Mouse (Mus musculus): ENCODE results near the gene Sh3rf1. TPM values are rescaled to one million over a fixed set of nuclear protein-coding genes. Genes with fewer than 3 reads are reported as not detected.

Gene Sh3rf1
- polyA plus RNA-seq, 1 experiment from 2014 or later: 28.8 TPM

GRCm38 (mm10) chr8:61298828-61299227, 75.2 kb downstream of the Sh3rf1 start:
- 67% methylated on average over 4 of the region's 4 CpGs for WGBS
- ATAC-seq (replicated peaks; ENCODE audit: low FRiP score) (no peak), DNase-seq (ENCODE audit: low spot score) (no peak)
- Histone ChIP-seq H3K9me3 (ENCODE audit: control insufficient read depth, low read length) (no peaks in the 10 kb centered on the region), H3K4me1 (replicated peaks; ENCODE audit: control insufficient read depth, insufficient read depth, low read length) (peaks cover 22% of the 10 kb centered on the region), H3K4me3 (ENCODE audit: low read depth, low read length) (no peak overlapping the region), H3K9ac (ENCODE audit: low read length) (no peak overlapping the region), H3K27ac (ENCODE audit: low read depth, low read length) (no peak overlapping the region; the same call in 1 of the 2 replicates), H3K4me2 (ENCODE audit: low read depth, low read length, severe bottlenecking) (no peak overlapping the region), H3K27me3 (ENCODE audit: control insufficient read depth, insufficient read depth, low read length) (no peaks in the 10 kb centered on the region), H3K36me3 (ENCODE audit: control insufficient read depth, insufficient read depth, low read length) (no peaks in the 10 kb centered on the region; the same call in 1 of the 2 replicates)

- 64% methylated on average over 18 of the region's 18 CpGs for WGBS
Observed at GRCm38 (mm10) chr8:61301298-61302028, 77.8 kb downstream of the Sh3rf1 start.

GRCm38 (mm10) chr8:61302029-61302368, 78.3 kb downstream of the Sh3rf1 start:
- Histone ChIP-seq H3K9me3 (ENCODE audit: control insufficient read depth, low read length) (no peaks in the 10 kb centered on the region), H3K36me3 (ENCODE audit: control insufficient read depth, insufficient read depth, low read length) (no peaks in the 10 kb centered on the region; the same call in 1 of the 2 replicates), H3K4me2 (ENCODE audit: low read depth, low read length, severe bottlenecking) (no peak overlapping the region), H3K4me3 (ENCODE audit: low read depth, low read length) (no peak overlapping the region), H3K4me1 (replicated peaks; ENCODE audit: control insufficient read depth, insufficient read depth, low read length) (peaks cover 12% of the 10 kb centered on the region; the same call in 1 of the 2 replicates), H3K27ac (ENCODE audit: low read depth, low read length) (0 out of 2 replicates have a peak overlapping the region, but pooled peaks have one; percentile 41), H3K27me3 (ENCODE audit: control insufficient read depth, insufficient read depth, low read length) (no peaks in the 10 kb centered on the region), H3K9ac (ENCODE audit: low read length) (no peak overlapping the region)
- 68% methylated on average over 5 of the region's 5 CpGs for WGBS
- ATAC-seq (replicated peaks; ENCODE audit: low FRiP score): no peak; the same call in 1 of the 2 replicates
- DNase-seq (ENCODE audit: low spot score): peak; percentile 46

More at GRCm38 (mm10) chr8:61301298-61302028, 77.8 kb downstream of the Sh3rf1 start:
- H3K9ac ChIP-seq (ENCODE audit: low read length): no peak overlapping the region
- H3K9me3 ChIP-seq (ENCODE audit: control insufficient read depth, low read length): no peaks in the 10 kb centered on the region
- H3K4me2 ChIP-seq (ENCODE audit: low read depth, low read length, severe bottlenecking): no peak overlapping the region
- no peak for DNase-seq (ENCODE audit: low spot score)
- H3K27me3 ChIP-seq (ENCODE audit: control insufficient read depth, insufficient read depth, low read length): no peaks in the 10 kb centered on the region
- H3K4me3 ChIP-seq (ENCODE audit: low read depth, low read length): no peak overlapping the region
- no peak; the same call in 1 of the 2 replicates for ATAC-seq (replicated peaks; ENCODE audit: low FRiP score)
- no peaks in the 10 kb centered on the region; the same call in 1 of the 2 replicates for H3K36me3 ChIP-seq (ENCODE audit: control insufficient read depth, insufficient read depth, low read length)
- H3K27ac ChIP-seq (ENCODE audit: low read depth, low read length): peak overlapping the region; percentile 41; the same call in 1 of the 2 replicates
- H3K4me1 ChIP-seq (replicated peaks; ENCODE audit: control insufficient read depth, insufficient read depth, low read length): peaks cover 10% of the 10 kb centered on the region; the same call in 1 of the 2 replicates

DNA sequence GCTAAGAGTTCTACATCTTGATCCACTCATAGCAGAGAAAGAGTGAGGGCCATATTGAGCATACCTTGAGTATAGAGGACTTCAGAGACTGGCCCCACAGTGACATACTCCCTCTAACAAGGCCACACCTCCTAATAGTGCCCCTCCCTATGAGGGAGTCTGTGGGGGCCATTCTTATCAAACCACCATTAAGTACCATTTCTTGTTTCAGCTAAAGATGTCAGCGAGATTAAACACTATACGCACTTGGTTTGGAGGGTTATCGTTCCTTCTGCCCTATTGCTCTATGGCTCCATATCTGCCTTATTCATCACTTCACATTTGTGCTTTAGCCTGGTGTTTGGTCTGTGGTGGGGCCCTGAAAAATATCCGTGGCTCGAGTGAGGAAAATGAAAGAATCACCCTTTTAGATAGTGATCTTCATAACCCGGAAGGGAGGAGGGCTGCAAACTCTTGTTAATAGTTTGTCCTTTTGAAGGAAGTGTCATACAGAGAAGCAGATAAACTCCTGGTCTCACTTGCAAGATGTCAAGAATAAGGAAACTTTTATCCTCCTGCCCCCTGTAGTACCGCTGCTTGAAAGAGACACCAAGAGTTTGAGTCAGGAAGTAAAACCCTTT, 81.9 kb downstream of the Sh3rf1 start:
- Histone ChIP-seq H3K4me1 (replicated peaks; ENCODE audit: control insufficient read depth, insufficient read depth, low read length) (peaks cover 23% of the 10 kb centered on the region), H3K36me3 (ENCODE audit: control insufficient read depth, insufficient read depth, low read length) (no peaks in the 10 kb centered on the region; the same call in 1 of the 2 replicates), H3K27ac (ENCODE audit: low read depth, low read length) (no peak overlapping the region), H3K27me3 (ENCODE audit: control insufficient read depth, insufficient read depth, low read length) (no peaks in the 10 kb centered on the region), H3K9me3 (ENCODE audit: control insufficient read depth, low read length) (no peaks in the 10 kb centered on the region), H3K4me2 (ENCODE audit: low read depth, low read length, severe bottlenecking) (no peak overlapping the region), H3K4me3 (ENCODE audit: low read depth, low read length) (no peak overlapping the region), H3K9ac (ENCODE audit: low read length) (no peak overlapping the region)
- DNase-seq (ENCODE audit: low spot score): no peak
- 92% methylated on average over 7 of the region's 7 CpGs for WGBS
- ATAC-seq (replicated peaks; ENCODE audit: low FRiP score): no peak

DNA sequence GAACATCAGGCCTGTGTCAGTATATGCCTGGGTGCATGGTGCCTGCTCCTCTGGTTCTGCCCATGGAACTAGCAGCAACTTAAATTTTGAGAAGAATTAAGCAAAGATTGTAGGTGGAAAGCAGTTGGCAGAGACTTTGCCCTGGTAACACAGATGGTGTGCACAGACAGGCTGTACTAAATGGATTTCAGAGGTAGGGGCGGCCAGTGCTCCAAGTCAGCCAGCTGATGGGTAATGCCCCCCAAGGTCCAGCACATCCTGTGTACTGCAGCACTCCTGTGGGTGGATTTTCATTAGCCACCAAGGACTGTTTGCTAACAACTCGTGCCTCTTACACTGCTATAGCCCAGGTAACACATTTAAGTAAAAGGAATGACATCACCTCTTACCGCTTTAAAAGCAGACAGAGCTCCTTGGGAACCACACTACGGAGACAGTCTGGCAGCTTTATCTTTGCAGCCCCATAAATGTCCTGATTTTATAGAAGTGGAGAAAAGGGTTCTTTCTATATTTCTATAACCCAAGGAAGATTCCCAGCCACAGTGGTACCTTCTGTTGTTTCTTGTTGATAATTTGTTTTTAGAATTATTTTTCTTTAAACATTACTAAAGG, 82.9 kb downstream of the Sh3rf1 start:
- Histone ChIP-seq H3K36me3 (ENCODE audit: control insufficient read depth, insufficient read depth, low read length) (no peaks in the 10 kb centered on the region; the same call in 1 of the 2 replicates), H3K27me3 (ENCODE audit: control insufficient read depth, insufficient read depth, low read length) (no peaks in the 10 kb centered on the region), H3K9ac (ENCODE audit: low read length) (no peak overlapping the region), H3K27ac (ENCODE audit: low read depth, low read length) (no peak overlapping the region), H3K9me3 (ENCODE audit: control insufficient read depth, low read length) (no peaks in the 10 kb centered on the region), H3K4me3 (ENCODE audit: low read depth, low read length) (no peak overlapping the region), H3K4me2 (ENCODE audit: low read depth, low read length, severe bottlenecking) (no peak overlapping the region), H3K4me1 (replicated peaks; ENCODE audit: control insufficient read depth, insufficient read depth, low read length) (peaks cover 24% of the 10 kb centered on the region)
- no peak for ATAC-seq (replicated peaks; ENCODE audit: low FRiP score)
- WGBS: 88% methylated on average over 4 of the region's 4 CpGs
- no peak for DNase-seq (ENCODE audit: low spot score)

DNA sequence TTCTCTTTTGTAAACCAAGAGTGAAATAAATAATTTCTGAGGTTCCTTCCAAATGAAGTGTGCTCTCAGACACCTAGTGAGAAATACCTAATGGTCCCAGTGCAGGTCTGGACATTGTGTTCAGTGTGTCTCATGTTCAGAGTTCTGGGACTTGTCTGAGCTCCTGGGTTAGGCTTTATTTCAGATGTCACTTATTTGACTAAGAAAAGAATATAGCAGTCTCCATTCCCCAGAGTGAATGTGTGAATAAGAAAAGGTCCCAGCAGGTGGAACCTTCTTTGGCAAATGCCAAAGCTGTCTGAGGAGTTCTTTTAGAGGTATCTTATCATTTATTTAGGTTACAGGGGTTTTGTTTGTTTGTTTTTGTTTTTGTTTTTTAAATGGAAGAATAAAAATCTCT, 85.2 kb downstream of the Sh3rf1 start:
- no peaks in the 10 kb centered on the region for H3K27me3 ChIP-seq (ENCODE audit: control insufficient read depth, insufficient read depth, low read length)
- DNase-seq (ENCODE audit: low spot score) (no peak), ATAC-seq (replicated peaks; ENCODE audit: low FRiP score) (peak; percentile 41)
- peak overlapping the region; percentile 77 for H3K27ac ChIP-seq (ENCODE audit: low read depth, low read length)
- H3K36me3 ChIP-seq (ENCODE audit: control insufficient read depth, insufficient read depth, low read length): no peaks in the 10 kb centered on the region
- H3K9me3 ChIP-seq (ENCODE audit: control insufficient read depth, low read length): no peaks in the 10 kb centered on the region; the same call in 1 of the 2 replicates
- H3K4me1 ChIP-seq (replicated peaks; ENCODE audit: control insufficient read depth, insufficient read depth, low read length): peaks cover 20% of the 10 kb centered on the region
- peak overlapping the region; percentile 26; the same call in 1 of the 2 replicates for H3K4me2 ChIP-seq (ENCODE audit: low read depth, low read length, severe bottlenecking)
- no peak overlapping the region; the same call in 1 of the 2 replicates for H3K9ac ChIP-seq (ENCODE audit: low read length)
- no peak overlapping the region for H3K4me3 ChIP-seq (ENCODE audit: low read depth, low read length)

DNA sequence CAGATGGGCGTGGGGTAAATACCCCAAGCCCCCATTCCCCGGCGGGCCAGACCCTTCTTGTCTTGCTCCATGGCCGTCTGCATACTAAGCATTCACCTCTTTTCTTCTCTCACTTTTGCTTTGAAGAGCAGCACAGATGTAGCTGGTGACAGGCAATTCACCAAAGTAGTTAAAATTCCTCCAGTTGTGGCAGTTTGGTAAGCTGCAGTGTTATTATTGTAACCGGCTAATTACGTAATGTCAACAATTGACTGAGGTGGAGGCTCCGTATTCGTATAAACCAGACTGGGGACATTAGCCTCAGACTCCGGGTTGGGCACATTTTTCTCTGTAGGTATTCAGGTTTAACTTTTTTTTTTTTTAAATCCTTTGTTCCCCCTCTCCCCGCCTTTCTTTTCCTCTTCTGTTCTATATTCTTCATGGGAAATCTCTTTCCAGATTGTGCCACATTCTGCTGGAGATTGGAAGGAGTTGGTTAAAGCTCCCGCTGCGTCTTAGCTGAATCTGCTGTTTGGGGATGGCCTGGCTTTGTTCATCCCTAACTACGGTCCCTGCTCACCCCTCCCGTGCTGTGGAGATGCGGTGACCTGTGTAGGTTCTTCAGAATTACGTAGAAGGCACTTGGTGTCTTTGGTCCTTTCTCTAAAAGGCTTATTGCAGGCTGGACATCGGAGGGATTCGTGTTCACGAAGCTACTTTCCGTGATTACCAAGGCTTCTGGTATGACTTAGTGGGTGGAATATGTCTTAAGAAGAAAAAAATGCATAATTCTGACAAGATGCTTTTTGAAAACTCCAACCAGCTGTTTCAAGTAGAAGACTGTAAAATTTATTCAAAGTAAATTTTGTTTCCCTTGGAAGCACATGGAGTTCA, 86.1 kb downstream of the Sh3rf1 start:
- ATAC-seq (replicated peaks; ENCODE audit: low FRiP score) (peak; percentile 87), DNase-seq (ENCODE audit: low spot score) (peak; percentile 66)
- H3K9ac ChIP-seq (ENCODE audit: low read length): peak overlapping the region; percentile 51
- peaks cover 20% of the 10 kb centered on the region for H3K4me1 ChIP-seq (replicated peaks; ENCODE audit: control insufficient read depth, insufficient read depth, low read length)
- no peaks in the 10 kb centered on the region for H3K36me3 ChIP-seq (ENCODE audit: control insufficient read depth, insufficient read depth, low read length)
- H3K4me2 ChIP-seq (ENCODE audit: low read depth, low read length, severe bottlenecking): peak overlapping the region; percentile 38
- H3K4me3 ChIP-seq (ENCODE audit: low read depth, low read length): peak overlapping the region; percentile 9; the same call in 1 of the 2 replicates
- H3K9me3 ChIP-seq (ENCODE audit: control insufficient read depth, low read length): no peaks in the 10 kb centered on the region; the same call in 1 of the 2 replicates
- no peaks in the 10 kb centered on the region for H3K27me3 ChIP-seq (ENCODE audit: control insufficient read depth, insufficient read depth, low read length)
- WGBS: 11% methylated on average over 20 of the region's 20 CpGs
- H3K27ac ChIP-seq (ENCODE audit: low read depth, low read length): peak overlapping the region; percentile 78
